Mouse (Mus musculus): Measurements from ENCODE around the gene Pgm2. TPM values are rescaled to one million over a fixed set of nuclear protein-coding genes. Genes with fewer than 3 reads are reported as not detected.

Gene Pgm2
- polyA plus RNA-seq, 1 experiment from 2014 or later = 17.7 TPM

DNA sequence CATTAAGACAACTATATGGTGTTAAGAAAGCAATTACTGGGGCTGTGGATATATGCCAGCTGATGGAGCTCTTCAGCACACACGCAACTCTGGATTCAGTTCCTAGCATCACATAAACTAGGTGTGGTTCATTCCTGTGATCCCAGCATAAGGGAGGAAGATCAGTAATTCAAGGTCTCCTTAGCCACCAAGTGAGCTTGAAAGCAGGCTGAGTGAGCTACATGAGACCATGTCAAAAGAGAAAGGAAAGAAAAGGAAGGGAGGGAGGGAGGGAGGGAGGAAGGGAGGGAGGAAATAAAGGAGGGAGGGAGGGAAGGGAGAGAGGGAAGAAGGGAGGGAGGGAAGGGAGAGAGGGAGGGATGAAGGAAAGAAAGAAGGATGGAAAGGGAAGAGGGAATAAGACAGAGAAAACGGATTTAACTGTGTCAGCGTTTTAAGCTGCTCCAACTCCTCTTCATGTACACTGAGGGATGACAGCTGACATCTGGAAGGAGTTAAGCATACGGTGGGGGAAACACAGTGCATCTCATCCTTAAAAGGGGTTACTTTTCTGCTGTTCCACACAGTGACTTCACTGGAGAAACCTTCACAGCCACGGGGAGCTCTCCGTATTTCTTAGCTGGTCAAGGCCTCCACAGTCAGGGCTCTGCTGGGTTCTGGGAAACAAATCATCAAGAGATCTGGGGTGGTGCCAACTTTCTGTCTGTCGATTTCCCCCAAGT lies 13.8 kb upstream of the Pgm2 start:
- no peak overlapping the region for H3K4me2 ChIP-seq
- H3K4me3 ChIP-seq = no peak overlapping the region
- no peaks in the 10 kb centered on the region for H3K27me3 ChIP-seq (replicated peaks)
- 69% methylated on average over 7 of the region's 7 CpGs for WGBS
- H3K9me3 ChIP-seq = no peaks in the 10 kb centered on the region
- H3K9ac ChIP-seq = no peak overlapping the region
- H3K27ac ChIP-seq = no peak overlapping the region
- no peak for ATAC-seq (replicated peaks)
- H3K4me1 ChIP-seq = no peaks in the 10 kb centered on the region
- no peaks in the 10 kb centered on the region for H3K36me3 ChIP-seq (replicated peaks)

DNA sequence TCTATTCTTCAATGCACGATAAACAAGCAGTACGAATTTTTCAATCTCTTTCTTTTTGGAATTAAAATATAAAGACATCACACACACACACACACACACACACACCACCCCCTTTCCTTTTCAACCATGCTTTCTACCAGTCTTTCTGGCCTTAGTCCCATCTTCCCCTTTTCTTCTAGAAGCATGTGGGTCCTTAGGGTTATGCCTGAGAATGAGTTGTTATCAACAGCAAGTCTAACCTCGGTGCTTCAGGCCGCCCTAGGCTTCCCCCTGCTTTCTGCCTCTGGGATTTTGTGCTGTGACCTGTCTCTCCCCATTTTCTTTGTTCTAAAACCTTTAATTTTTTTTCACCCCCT lies 13.3 kb upstream of the Pgm2 start:
- Histone ChIP-seq H3K27me3 (replicated peaks) (no peaks in the 10 kb centered on the region), H3K27ac (no peak overlapping the region), H3K9me3 (no peaks in the 10 kb centered on the region), H3K4me2 (no peak overlapping the region), H3K4me3 (no peak overlapping the region), H3K36me3 (replicated peaks) (no peaks in the 10 kb centered on the region), H3K4me1 (no peaks in the 10 kb centered on the region), H3K9ac (no peak overlapping the region)
- no peak for ATAC-seq (replicated peaks)
- WGBS = 71% methylated on average over 4 of the region's 4 CpGs

GRCm38 (mm10) chr5:64083447-64084359 lies 9.0 kb upstream of the Pgm2 start:
- no peak overlapping the region for H3K27ac ChIP-seq
- no peak overlapping the region for H3K9ac ChIP-seq
- ATAC-seq (replicated peaks) = peak; percentile 70
- H3K4me3 ChIP-seq = no peak overlapping the region
- H3K4me1 ChIP-seq = no peaks in the 10 kb centered on the region
- no peak overlapping the region for H3K4me2 ChIP-seq
- no peaks in the 10 kb centered on the region for H3K9me3 ChIP-seq
- H3K27me3 ChIP-seq (replicated peaks) = no peaks in the 10 kb centered on the region
- WGBS = 74% methylated on average over 15 of the region's 15 CpGs
- no peaks in the 10 kb centered on the region for H3K36me3 ChIP-seq (replicated peaks)

DNA sequence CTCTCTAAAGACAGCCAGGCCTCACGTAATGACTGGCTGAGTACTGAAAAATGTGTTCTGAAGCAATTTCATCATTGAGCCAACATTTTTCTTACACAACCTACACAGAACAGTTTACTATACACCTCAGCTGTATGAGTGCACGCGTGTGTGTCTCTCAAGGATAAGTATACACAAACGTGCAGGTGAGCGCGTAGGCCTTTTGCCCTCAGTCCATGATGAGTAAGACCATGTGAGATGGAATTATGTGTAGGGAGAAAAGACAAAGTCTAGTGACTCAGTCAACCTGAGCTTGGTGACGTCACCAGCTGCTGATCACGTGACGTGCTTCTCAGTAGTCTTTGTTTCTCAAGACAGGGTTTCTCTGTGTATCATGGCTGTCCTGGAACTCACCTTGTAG lies 7.3 kb upstream of the Pgm2 start:
- Histone ChIP-seq H3K4me1 (no peaks in the 10 kb centered on the region), H3K4me2 (no peak overlapping the region), H3K36me3 (replicated peaks) (no peaks in the 10 kb centered on the region), H3K27ac (no peak overlapping the region), H3K4me3 (no peak overlapping the region), H3K9me3 (no peaks in the 10 kb centered on the region), H3K27me3 (replicated peaks) (no peaks in the 10 kb centered on the region), H3K9ac (no peak overlapping the region)
- no peak for ATAC-seq (replicated peaks)
- 95% methylated on average over 9 of the region's 9 CpGs for WGBS

GRCm38 (mm10) chr5:64088740-64089139 lies 4.0 kb upstream of the Pgm2 start:
- H3K27me3 ChIP-seq (replicated peaks) = no peaks in the 10 kb centered on the region
- whole genome bisulfite sequencing = 84% methylated on average over 9 of the region's 9 CpGs
- H3K4me1 ChIP-seq = peaks cover 5% of the 10 kb centered on the region
- H3K27ac ChIP-seq = no peak overlapping the region
- no peaks in the 10 kb centered on the region for H3K36me3 ChIP-seq (replicated peaks)
- H3K4me2 ChIP-seq = no peak overlapping the region
- ATAC-seq (replicated peaks) = no peak
- no peak overlapping the region for H3K4me3 ChIP-seq
- no peak overlapping the region for H3K9ac ChIP-seq
- no peaks in the 10 kb centered on the region for H3K9me3 ChIP-seq

DNA sequence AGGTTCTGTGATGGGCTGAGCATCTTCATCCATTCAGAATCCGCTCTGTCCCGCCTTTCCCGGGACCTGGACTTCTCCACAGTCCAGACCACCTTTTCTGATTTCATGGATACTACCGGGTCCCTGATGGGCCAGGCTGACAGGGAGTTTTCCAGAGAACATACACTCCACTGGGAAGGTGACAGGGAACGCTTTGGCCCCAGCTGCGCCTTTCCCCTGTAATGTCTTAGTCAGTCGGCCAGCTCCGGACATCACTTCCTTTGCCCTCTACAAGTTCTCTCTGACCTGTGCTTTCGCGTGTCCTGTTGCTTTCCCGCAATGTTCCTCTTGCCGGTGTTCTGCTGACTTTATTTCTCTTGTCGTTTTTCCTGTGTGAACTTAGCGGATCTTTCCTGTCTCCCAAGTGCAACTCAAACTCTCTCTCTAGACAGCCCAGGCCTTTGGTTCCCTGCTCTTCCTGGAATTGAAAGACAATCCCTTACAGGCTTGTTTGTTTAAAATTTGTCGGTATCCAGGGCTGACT lies 660 bp downstream of the Pgm2 start:
- WGBS = 3% methylated on average over 15 of the region's 15 CpGs
- H3K9me3 ChIP-seq = no peaks in the 10 kb centered on the region
- H3K4me2 ChIP-seq = peak overlapping the region; percentile 70
- peak overlapping the region; percentile 86 for H3K9ac ChIP-seq
- H3K36me3 ChIP-seq (replicated peaks) = peaks cover 4% of the 10 kb centered on the region; the same call in 1 of the 2 replicates
- peak overlapping the region; percentile 85 for H3K27ac ChIP-seq
- H3K4me3 ChIP-seq = peak overlapping the region; percentile 83
- H3K27me3 ChIP-seq (replicated peaks) = no peaks in the 10 kb centered on the region
- no peak for ATAC-seq (replicated peaks)
- peaks cover 11% of the 10 kb centered on the region for H3K4me1 ChIP-seq

DNA sequence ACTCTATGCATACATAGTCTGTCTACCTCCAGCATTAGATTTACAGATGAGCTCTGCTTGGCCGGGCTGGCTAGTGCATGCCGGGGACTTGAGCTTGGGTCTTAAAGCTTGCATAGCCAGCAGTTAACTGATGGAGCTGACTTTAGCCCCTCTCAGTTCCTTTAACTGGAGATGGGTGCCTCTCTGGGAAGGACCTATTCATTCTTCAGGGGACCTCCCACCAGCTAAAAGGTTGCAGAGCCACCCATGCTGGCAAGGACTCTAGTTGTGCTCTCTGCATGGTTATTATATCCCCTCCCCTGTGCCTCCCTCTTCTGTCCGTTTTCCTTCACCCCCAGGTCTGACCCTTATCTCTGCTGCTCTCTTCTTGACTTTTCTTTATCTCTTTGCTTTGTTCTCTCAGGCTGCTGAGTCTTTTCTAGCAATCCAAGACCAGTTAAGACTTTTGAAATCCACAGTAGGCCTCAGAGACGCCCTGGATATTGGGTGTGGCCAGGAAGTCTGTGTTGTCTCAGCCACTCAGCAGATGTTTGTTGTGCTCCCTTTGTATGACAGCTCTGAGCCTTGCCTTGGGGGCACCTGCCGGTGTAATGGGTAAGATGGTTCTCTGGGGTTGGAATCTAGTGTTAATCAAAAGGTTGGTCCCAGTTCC lies 2.7 kb downstream of the Pgm2 start:
- Histone ChIP-seq H3K4me1 (peaks cover 11% of the 10 kb centered on the region), H3K27ac (no peak overlapping the region), H3K9me3 (no peaks in the 10 kb centered on the region), H3K36me3 (replicated peaks) (peaks cover 7% of the 10 kb centered on the region; the same call in 1 of the 2 replicates), H3K9ac (no peak overlapping the region), H3K27me3 (replicated peaks) (no peaks in the 10 kb centered on the region), H3K4me3 (no peak overlapping the region), H3K4me2 (no peak overlapping the region)
- WGBS = 84% methylated on average over 5 of the region's 5 CpGs
- no peak for ATAC-seq (replicated peaks)

GRCm38 (mm10) chr5:64101993-64102716 lies 9.4 kb downstream of the Pgm2 start:
- peaks cover 17% of the 10 kb centered on the region for H3K36me3 ChIP-seq (replicated peaks)
- H3K4me3 ChIP-seq = no peak overlapping the region
- no peaks in the 10 kb centered on the region for H3K9me3 ChIP-seq
- H3K4me2 ChIP-seq = no peak overlapping the region
- no peak overlapping the region for H3K27ac ChIP-seq
- ATAC-seq (replicated peaks) = no peak
- 90% methylated on average over 9 of the region's 9 CpGs for WGBS
- no peaks in the 10 kb centered on the region for H3K4me1 ChIP-seq
- H3K9ac ChIP-seq = no peak overlapping the region
- H3K27me3 ChIP-seq (replicated peaks) = no peaks in the 10 kb centered on the region

DNA sequence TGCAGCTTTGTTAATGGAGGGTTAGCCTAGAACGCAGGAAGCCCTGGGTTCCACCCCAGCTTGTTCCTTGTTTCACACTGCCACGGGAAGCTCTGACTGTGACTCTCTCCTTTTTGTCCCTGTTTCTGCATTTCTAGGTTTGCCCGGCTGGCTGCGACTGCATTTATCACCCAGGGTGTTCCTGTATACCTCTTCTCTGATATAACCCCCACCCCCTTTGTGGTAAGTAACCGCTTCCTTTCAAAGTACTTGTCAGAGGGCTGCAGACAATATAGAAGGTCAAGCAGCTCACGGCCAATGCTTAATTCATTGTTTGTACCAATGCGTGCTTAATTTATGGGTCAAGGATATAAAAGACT lies 9.9 kb downstream of the Pgm2 start:
- Histone ChIP-seq H3K4me2 (no peak overlapping the region), H3K27ac (no peak overlapping the region), H3K4me1 (no peaks in the 10 kb centered on the region), H3K9me3 (no peaks in the 10 kb centered on the region), H3K27me3 (replicated peaks) (no peaks in the 10 kb centered on the region), H3K36me3 (replicated peaks) (peaks cover 21% of the 10 kb centered on the region), H3K9ac (no peak overlapping the region), H3K4me3 (no peak overlapping the region)
- 66% methylated on average over 7 of the region's 7 CpGs for WGBS
- no peak for ATAC-seq (replicated peaks)

DNA sequence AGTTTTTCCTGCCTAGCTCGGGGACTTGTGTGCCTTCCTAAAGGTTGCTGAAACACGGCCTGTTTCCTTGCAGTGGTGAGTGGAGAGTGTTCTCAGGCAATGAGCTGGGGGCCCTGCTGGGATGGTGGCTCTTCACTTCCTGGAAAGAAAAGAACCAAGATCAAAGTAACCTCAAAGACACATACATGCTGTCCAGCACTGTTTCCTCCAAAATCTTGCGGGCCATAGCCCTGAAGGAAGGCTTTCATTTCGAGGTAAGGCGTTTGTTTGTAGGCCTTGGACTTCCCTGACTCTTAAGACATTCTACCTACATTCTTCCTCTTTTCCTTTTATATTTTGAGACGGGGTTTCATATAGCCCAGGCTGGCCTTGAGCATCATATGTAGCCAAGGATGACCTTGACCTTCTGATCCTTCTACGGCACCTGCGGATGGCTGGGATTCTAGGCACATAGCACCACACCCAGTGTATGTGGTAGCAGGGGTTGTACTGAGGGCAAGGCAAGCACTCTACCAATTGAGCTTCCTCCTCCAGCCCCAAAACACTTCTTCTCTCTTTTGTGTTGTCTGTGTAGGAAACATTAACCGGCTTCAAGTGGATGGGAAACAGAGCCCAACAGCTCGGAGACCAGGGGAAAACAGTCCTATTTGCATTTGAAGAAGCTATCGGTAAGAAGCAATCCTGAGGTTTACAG lies 15.0 kb downstream of the Pgm2 start:
- Histone ChIP-seq H3K4me1 (no peaks in the 10 kb centered on the region), H3K9me3 (no peaks in the 10 kb centered on the region), H3K4me3 (no peak overlapping the region), H3K27ac (no peak overlapping the region), H3K27me3 (replicated peaks) (no peaks in the 10 kb centered on the region), H3K4me2 (no peak overlapping the region), H3K9ac (no peak overlapping the region), H3K36me3 (replicated peaks) (peaks cover 23% of the 10 kb centered on the region)
- ATAC-seq (replicated peaks) = no peak
- WGBS = 90% methylated on average over 11 of the region's 11 CpGs

DNA sequence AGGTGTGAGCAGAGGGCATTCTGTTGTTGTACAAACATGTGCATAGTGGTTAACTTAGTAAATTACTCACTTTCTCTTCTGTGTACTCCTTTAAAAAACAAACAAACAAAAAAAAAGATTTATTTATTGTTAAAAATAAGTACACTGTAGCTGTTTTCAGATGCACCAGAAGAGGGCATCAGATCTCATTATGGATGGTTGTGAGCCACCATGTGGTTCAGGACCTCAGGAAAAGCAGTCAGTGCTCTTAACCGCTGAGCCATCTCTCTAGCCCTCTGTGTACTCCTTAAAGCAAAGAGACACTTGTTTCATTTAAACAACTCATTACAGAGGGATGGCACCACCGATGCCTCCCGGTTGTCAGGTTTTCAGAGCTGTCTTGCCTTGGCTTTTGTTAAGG lies 16.5 kb downstream of the Pgm2 start:
- H3K9me3 ChIP-seq = no peaks in the 10 kb centered on the region
- H3K36me3 ChIP-seq (replicated peaks) = peaks cover 20% of the 10 kb centered on the region
- H3K4me3 ChIP-seq = no peak overlapping the region
- H3K9ac ChIP-seq = no peak overlapping the region
- no peaks in the 10 kb centered on the region for H3K4me1 ChIP-seq
- 71% methylated on average over 3 of the region's 3 CpGs for WGBS
- ATAC-seq (replicated peaks) = no peak
- no peaks in the 10 kb centered on the region for H3K27me3 ChIP-seq (replicated peaks)
- H3K27ac ChIP-seq = no peak overlapping the region
- H3K4me2 ChIP-seq = no peak overlapping the region

Measured in midbrain, embryonic 15.5 days (tissue).